Mouse (Mus musculus): ENCODE measurements around the gene Sys1. TPM values are rescaled to one million over a fixed set of nuclear protein-coding genes. Genes with fewer than 3 reads are reported as not detected.

Gene Sys1
- 7.8 TPM for polyA plus RNA-seq (2014; fragmentation: Illumina TruSeq; extraction: RNeasy Lipid Tissue Mini Kit (QIAGEN cat#74804); ENCODE audit: low read depth, low replicate concordance)

DNA sequence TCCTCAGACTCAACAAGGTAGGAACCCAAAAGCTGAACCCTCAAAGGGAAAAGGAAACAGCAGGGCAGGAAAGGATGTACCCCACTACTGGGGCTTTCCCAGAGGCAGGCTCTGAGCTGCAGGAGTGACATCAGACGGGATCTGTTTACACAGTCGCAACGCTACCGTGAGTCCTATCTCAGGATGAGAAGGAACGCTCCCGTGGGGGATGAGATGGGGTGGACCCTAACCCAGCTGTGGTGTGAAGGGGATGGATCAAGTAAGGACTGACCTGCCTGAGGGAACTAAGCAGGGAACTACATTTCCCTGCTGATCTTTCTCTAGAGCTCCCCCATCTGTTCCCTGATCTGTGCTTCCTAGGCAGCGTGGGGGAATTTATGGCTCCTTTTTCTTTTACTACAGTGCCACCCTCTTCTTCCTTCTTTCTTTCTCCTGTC, at the start of gene Sys1:
Gene Sys1 (plus strand): TSS at position 101 of the 437 bp plus-strand sequence.

DNA sequence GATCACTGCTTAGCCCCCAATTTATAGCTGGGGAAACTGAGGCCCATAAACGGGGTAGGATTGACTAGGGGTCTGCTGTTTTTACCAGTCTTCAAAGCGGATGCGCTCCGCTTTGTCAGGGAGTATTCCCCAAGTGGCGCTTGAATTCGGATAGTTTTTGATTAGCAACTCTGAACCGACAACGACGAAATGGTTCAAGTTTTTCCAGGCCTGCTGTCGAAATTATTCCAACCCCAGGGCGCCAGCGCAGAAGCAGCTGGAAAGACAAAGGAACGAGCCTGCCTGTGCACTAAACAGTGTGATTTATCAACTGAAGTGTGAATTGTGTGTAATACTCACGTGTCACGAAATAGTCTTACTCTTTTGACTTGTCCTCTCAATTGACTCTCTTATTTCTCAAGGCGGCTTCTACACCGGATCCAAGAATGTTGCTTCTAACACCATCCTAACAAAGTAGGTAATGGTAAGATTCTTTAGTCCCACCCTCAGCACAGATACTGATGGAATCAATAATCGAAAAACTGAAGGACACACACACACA, 13.2 kb upstream of the Sys1 start, which contains the start of gene Sdc4:
Gene Sdc4 (minus strand): TSS at position 428 of the 541 bp plus-strand sequence.

DNA sequence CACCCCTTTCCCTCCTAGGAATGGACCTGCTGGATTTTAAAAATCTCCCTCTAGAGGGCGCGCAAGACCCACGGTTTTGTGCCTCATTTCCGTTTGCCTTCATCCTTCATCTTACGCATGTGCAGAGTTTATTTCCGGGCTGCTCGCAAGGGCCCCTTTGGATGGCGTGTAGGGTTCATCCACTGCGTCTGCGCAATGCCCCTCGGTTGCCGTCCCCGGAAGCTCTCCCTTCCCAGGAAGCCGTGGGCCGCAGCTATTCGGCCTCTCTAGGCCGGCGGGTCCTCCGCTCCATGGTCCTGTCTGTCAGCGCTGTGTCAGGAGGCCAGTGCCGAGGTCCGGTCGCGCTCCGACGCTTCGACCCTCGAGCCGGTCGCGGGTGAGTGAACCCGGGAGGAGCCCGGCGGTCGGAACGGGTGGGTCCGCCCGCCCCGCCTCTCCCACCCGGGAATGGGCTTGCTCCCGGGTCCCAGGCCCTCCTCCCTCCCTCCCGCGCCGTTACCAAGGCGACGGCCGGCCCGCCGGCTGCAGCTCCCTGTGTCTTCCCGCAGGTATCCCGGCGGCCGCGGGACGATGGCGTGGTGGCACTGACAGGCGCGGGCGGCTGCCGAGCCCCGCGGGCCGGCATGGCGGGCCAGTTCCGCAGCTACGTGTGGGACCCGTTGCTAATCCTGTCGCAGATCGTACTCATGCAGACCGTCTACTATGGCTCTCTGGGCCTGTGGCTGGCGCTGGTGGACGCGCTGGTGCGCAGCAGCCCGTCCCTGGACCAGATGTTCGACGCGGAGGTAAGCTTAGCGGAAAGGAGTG, 4.2 kb downstream of the Sys1 start, which contains the start of gene Gm20458:
Gene Gm20458 (plus strand): TSS at position 223 of the 807 bp plus-strand sequence.

GRCm38 (mm10) chr2:164473624-164474023, 16.9 kb downstream of the Sys1 start, which contains the start of gene Trp53tg5:
Gene Trp53tg5, minus strand, starts transcription at chr2:164473724.

DNA sequence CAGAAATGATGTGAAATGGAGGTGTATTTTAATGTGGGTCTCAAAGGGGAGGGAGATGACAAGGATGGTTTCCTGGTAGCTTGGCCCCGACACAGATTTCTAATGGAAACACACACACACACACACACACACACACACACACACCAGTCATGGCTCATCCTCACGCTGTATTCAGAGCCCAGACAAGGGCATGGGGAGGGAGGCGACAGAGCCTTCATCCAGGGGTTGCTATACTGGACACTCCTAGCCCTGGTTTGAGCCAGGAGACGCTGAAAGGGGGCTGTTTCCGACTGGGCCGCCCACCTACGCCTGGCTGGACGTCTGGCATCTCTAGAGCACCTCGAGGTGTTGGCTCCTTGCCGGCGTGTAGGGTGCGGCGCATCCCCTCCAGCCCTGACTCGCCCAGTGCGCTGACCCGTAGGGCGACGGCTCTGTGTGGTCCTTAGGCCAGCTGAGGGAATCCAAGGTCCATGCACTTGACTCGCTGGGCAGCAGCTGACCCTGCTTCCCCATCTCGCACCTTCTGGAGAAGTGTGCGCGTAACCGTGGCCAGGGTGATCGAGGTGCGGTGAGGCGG, 29.0 kb downstream of the Sys1 start, which contains the start of gene Dbndd2:
Gene Dbndd2 (plus strand): TSS at position 426 of the 577 bp plus-strand sequence.

GRCm38 (mm10) chr2:164496847-164497690, 40.3 kb downstream of the Sys1 start, which contains the start of gene Pigt:
Gene Pigt, plus strand, starts transcription at chr2:164497520.

Other genes starting within 250 kb of the Sys1 start
- gene Wfdc15b, start 235.3 kb upstream of the Sys1 start, polyA plus RNA-seq (2014; fragmentation: Illumina TruSeq; extraction: RNeasy Lipid Tissue Mini Kit (QIAGEN cat#74804); ENCODE audit: low read depth, low replicate concordance), result not detected
- not detected for gene Svs2, start 218.5 kb upstream of the Sys1 start, polyA plus RNA-seq (2014; fragmentation: Illumina TruSeq; extraction: RNeasy Lipid Tissue Mini Kit (QIAGEN cat#74804); ENCODE audit: low read depth, low replicate concordance)
- not detected for gene Svs3b, start 200.3 kb upstream of the Sys1 start, polyA plus RNA-seq (2014; fragmentation: Illumina TruSeq; extraction: RNeasy Lipid Tissue Mini Kit (QIAGEN cat#74804); ENCODE audit: low read depth, low replicate concordance)
- gene Svs4, start 178.5 kb upstream of the Sys1 start, polyA plus RNA-seq (2014; fragmentation: Illumina TruSeq; extraction: RNeasy Lipid Tissue Mini Kit (QIAGEN cat#74804); ENCODE audit: low read depth, low replicate concordance), result not detected
- gene Svs3a, start 167.7 kb upstream of the Sys1 start, polyA plus RNA-seq (2014; fragmentation: Illumina TruSeq; extraction: RNeasy Lipid Tissue Mini Kit (QIAGEN cat#74804); ENCODE audit: low read depth, low replicate concordance), result not detected
- gene Svs6, start 140.2 kb upstream of the Sys1 start, polyA plus RNA-seq (2014; fragmentation: Illumina TruSeq; extraction: RNeasy Lipid Tissue Mini Kit (QIAGEN cat#74804); ENCODE audit: low read depth, low replicate concordance), result not detected
- not detected for gene Svs5, start 124.2 kb upstream of the Sys1 start, polyA plus RNA-seq (2014; fragmentation: Illumina TruSeq; extraction: RNeasy Lipid Tissue Mini Kit (QIAGEN cat#74804); ENCODE audit: low read depth, low replicate concordance)
- 0.66 TPM for gene Slpi, start 67.9 kb upstream of the Sys1 start, polyA plus RNA-seq (2014; fragmentation: Illumina TruSeq; extraction: RNeasy Lipid Tissue Mini Kit (QIAGEN cat#74804); ENCODE audit: low read depth, low replicate concordance)
- not detected for gene Rbpjl, start 53.8 kb upstream of the Sys1 start, polyA plus RNA-seq (2014; fragmentation: Illumina TruSeq; extraction: RNeasy Lipid Tissue Mini Kit (QIAGEN cat#74804); ENCODE audit: low read depth, low replicate concordance)
- not detected for gene Matn4, start 51.8 kb upstream of the Sys1 start, polyA plus RNA-seq (2014; fragmentation: Illumina TruSeq; extraction: RNeasy Lipid Tissue Mini Kit (QIAGEN cat#74804); ENCODE audit: low read depth, low replicate concordance)
- 223 TPM for gene Sdc4, start 13.1 kb upstream of the Sys1 start, polyA plus RNA-seq (2014; fragmentation: Illumina TruSeq; extraction: RNeasy Lipid Tissue Mini Kit (QIAGEN cat#74804); ENCODE audit: low read depth, low replicate concordance)
- not detected for gene Gm20458, start 4.0 kb downstream of the Sys1 start, polyA plus RNA-seq (2014; fragmentation: Illumina TruSeq; extraction: RNeasy Lipid Tissue Mini Kit (QIAGEN cat#74804); ENCODE audit: low read depth, low replicate concordance)
- not detected for gene Trp53tg5, start 16.8 kb downstream of the Sys1 start, polyA plus RNA-seq (2014; fragmentation: Illumina TruSeq; extraction: RNeasy Lipid Tissue Mini Kit (QIAGEN cat#74804); ENCODE audit: low read depth, low replicate concordance)
- gene Dbndd2, start 29.1 kb downstream of the Sys1 start, polyA plus RNA-seq (2014; fragmentation: Illumina TruSeq; extraction: RNeasy Lipid Tissue Mini Kit (QIAGEN cat#74804); ENCODE audit: low read depth, low replicate concordance), result 2.1 TPM
- 7.5 TPM for gene Pigt, start 40.6 kb downstream of the Sys1 start, polyA plus RNA-seq (2014; fragmentation: Illumina TruSeq; extraction: RNeasy Lipid Tissue Mini Kit (QIAGEN cat#74804); ENCODE audit: low read depth, low replicate concordance)
- gene Wfdc2, start 105.4 kb downstream of the Sys1 start, polyA plus RNA-seq (2014; fragmentation: Illumina TruSeq; extraction: RNeasy Lipid Tissue Mini Kit (QIAGEN cat#74804); ENCODE audit: low read depth, low replicate concordance), result not detected
- not detected for gene Spint3, start 116.5 kb downstream of the Sys1 start, polyA plus RNA-seq (2014; fragmentation: Illumina TruSeq; extraction: RNeasy Lipid Tissue Mini Kit (QIAGEN cat#74804); ENCODE audit: low read depth, low replicate concordance)
- gene Wfdc6a, start 128.5 kb downstream of the Sys1 start, polyA plus RNA-seq (2014; fragmentation: Illumina TruSeq; extraction: RNeasy Lipid Tissue Mini Kit (QIAGEN cat#74804); ENCODE audit: low read depth, low replicate concordance), result not detected
- not detected for gene Eppin, start 136.6 kb downstream of the Sys1 start, polyA plus RNA-seq (2014; fragmentation: Illumina TruSeq; extraction: RNeasy Lipid Tissue Mini Kit (QIAGEN cat#74804); ENCODE audit: low read depth, low replicate concordance)
- not detected for gene Wfdc6b, start 156.6 kb downstream of the Sys1 start, polyA plus RNA-seq (2014; fragmentation: Illumina TruSeq; extraction: RNeasy Lipid Tissue Mini Kit (QIAGEN cat#74804); ENCODE audit: low read depth, low replicate concordance)
- not detected for gene Wfdc8, start 156.7 kb downstream of the Sys1 start, polyA plus RNA-seq (2014; fragmentation: Illumina TruSeq; extraction: RNeasy Lipid Tissue Mini Kit (QIAGEN cat#74804); ENCODE audit: low read depth, low replicate concordance)
- gene Wfdc16, start 181.8 kb downstream of the Sys1 start, polyA plus RNA-seq (2014; fragmentation: Illumina TruSeq; extraction: RNeasy Lipid Tissue Mini Kit (QIAGEN cat#74804); ENCODE audit: low read depth, low replicate concordance), result 0.37 TPM
- gene Wfdc10, start 199.1 kb downstream of the Sys1 start, polyA plus RNA-seq (2014; fragmentation: Illumina TruSeq; extraction: RNeasy Lipid Tissue Mini Kit (QIAGEN cat#74804); ENCODE audit: low read depth, low replicate concordance), result not detected
- gene Wfdc9, start 199.6 kb downstream of the Sys1 start, polyA plus RNA-seq (2014; fragmentation: Illumina TruSeq; extraction: RNeasy Lipid Tissue Mini Kit (QIAGEN cat#74804); ENCODE audit: low read depth, low replicate concordance), result not detected
- gene Wfdc11, start 217.1 kb downstream of the Sys1 start, polyA plus RNA-seq (2014; fragmentation: Illumina TruSeq; extraction: RNeasy Lipid Tissue Mini Kit (QIAGEN cat#74804); ENCODE audit: low read depth, low replicate concordance), result not detected
- not detected for gene Wfdc13, start 228.1 kb downstream of the Sys1 start, polyA plus RNA-seq (2014; fragmentation: Illumina TruSeq; extraction: RNeasy Lipid Tissue Mini Kit (QIAGEN cat#74804); ENCODE audit: low read depth, low replicate concordance)
- gene Spint4, start 241.5 kb downstream of the Sys1 start, polyA plus RNA-seq (2014; fragmentation: Illumina TruSeq; extraction: RNeasy Lipid Tissue Mini Kit (QIAGEN cat#74804); ENCODE audit: low read depth, low replicate concordance), result not detected

All from liver, adult 10 weeks (tissue).